Mouse (Mus musculus) CD4-positive, CD25-positive, alpha-beta regulatory T cell, adult 2 months (primary cell): Measurements from ENCODE around the gene Med22.
"Not testable (repeated sequence)": the region's sequence is repeated elsewhere in the genome, so short reads cannot be mapped to it uniquely, and the experiment has no call there.

Experiments used
- DNase-seq: peaks from one replicate; pipeline ENCODE4 v3.0.0-alpha.2; 2012; ENCODE audit warnings: low read depth, low spot score

Gene Med22

DNA sequence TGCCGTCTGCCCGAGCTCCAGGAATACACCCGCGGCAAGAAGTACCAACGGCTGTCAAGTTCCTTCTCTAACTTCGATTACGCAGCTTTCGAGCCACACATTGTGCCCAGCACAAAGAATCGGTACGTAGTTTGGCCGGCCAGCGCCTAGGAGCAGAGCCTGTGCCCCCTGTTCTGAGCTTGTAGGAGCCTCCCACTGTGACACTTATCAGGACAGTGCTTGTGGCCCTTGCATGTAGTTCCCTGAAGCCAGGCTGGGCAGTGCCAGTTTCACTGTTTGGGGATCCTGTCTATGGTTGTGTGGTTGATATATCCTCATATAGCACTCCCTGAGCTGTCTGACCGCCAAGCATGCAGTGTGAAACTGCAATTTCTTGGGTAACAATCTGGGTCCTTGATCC is 6.3 kb upstream of the Med22 start:
- DNase-seq, result no peak

DNA sequence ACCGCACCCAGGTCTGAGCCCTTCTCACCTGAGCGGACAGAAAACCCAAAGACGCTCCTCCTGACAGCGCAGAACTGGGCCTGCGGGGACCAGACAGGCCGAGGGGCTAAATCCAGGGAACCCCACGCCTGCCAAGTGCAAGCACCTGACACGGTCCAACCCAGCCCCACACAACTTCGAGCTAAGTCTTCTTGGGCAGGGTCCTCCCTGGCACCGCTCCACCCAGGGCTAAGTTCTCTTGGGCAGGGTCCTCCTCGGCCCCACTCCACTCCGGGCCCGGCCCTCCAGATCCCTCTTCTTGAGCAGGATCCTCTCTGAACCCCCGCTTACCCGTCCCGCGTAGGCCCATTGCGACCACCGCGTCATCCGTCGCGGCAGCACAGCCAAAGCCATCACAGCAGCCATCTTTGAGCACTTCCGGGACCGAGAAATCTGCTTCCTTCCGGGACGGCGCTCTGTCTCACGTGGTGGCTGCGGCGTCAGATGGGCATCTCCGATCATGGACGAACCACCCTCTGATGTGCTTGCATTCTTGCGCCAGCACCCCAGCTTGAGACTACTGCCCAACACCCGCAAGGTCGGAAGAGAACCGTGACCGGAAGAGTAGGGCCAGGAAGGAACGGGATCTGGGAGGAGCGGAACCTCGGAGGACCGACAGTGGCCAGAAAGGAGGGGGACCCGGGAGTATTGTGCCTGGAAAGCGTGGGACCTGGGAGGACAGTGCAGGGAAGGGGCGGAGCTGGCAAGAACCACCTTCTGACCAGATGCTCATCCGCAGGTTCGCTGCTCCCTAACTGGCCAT is 5.7 kb upstream of the Med22 start, which contains the start of the genes Surf2 and Surf1:
Surf2 (plus strand) TSS at position 441 of the 802 bp plus-strand sequence.
Surf1 (minus strand) TSS at position 604 of the 802 bp plus-strand sequence.
- DNase-seq, result peak; percentile 90

DNA sequence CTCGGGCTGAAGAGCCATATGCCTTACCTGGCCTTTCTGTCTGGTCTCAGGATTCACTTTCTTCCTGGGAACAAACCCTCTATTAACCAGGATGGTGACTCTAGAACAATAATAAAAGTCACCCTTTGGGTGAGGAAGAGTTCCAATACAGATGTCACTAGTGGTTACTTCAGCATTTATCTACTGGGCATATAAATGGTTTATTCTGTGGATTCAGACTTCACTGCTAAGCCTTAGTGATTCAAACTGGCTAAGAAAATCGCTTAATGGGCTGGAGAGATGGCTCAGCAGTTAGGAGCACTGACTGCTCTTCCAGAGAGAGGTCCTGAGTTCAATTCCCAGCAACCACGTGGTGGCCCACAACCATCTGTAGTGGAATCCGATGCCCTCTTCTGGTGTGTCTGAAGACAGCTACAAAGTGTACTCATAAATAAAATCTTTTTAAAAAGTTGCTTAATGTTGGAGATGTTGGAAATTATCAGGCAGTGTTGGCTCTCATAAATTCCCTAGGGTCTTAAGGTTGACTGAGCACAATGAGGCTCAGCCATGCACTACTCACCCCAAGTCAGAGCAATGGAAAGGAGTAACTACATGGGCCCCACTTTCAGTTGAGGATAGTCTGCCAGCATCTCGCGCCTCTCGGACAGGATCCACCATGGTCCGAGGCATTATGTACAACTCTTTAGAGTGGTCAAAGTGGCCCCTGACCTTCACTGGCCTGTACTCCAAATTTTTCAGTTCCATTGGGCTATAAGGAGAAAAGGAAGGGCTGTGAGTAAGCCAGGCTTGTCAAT is 3.9 kb upstream of the Med22 start:
- no peak for DNase-seq

DNA sequence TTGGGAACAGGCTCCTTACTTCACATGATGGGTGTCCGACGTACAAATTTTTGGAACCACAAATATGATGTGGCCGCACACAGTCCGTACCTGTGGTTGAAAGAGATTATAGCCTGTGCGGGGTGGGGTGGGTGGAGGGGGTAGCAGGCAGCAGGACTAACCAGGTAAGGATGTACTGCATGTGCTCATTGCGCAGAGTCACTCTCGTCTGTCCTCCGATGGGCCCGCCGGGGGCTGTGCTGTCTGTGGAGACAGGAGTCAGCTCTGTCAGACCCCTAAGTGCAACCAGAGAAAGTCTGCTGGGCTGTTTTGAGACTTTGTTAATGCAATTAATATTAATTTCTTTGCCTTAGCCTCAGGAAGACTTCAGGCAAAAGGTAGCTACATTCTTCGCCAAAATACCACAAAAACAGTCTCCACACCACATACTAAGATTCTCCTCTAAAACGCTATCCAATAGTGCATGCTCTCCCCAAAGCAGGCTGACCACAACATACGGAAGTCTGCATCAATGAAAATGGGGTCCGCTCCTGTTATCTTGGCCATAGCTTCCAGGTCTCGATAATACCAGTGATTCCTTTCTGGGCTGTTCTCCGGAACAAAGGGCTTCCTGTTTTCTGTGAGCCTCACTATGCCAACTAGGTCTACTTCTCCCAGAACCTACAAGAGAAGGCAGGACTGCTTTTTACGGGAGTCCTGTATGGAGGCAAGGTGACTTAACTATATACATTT is 3.1 kb upstream of the Med22 start:
- no peak for DNase-seq

DNA sequence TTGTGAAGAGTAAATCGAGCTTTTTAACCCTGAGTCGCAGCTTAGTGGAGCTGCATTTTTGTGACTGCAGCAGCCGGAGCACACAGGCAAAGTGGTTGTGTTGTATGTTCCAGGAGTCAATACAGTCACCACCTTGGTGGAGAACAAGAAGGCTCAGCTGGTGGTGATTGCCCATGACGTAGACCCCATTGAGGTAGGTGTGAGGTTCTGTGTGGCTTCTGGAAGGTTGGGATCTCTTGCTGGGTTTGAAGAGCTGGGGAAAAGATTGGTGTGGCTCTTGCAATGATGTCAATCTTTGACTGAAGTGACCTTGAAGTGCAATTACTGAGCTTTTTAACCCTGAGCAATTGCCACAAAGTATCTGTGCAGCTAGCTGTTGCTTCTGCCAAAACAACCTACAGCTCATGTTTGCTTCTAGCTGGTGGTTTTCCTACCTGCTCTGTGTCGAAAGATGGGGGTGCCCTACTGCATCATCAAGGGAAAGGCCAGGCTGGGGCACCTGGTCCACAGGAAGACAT is 1.8 kb upstream of the Med22 start:
- DNase-seq, result no peak

DNA sequence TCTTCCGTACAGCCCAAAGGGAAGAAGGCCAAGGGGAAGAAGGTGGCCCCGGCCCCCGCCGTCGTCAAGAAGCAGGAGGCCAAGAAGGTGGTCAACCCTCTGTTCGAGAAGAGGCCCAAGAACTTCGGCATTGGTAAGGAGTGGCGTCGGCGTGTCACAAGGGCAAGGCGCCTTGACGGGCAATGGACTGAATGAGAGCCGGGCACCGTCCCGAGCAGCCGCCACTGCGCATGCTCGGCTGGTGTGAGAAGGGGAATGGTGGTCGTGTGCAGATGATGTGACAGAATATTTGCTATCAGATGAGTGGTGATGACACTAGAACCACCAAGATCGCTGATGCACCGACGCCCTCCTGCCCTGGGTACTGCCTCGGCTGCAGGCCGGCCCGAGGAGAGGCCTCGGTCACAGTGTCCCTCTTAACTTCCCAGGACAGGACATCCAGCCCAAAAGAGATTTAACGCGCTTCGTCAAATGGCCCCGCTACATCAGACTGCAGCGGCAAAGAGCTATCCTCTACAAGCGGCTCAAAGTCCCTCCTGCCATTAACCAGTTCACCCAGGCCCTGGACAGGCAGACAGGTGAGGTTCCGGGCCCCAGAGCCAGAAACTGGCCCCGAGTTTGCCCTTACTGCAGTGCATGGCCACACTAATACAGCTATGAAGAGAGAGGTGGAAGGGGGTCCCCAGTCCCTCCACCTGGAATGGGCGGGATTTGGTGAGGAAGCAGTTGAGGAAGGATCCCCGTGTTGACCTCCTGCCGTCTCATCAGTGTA is 703 bp upstream of the Med22 start:
- DNase-seq, result peak; percentile 71

DNA sequence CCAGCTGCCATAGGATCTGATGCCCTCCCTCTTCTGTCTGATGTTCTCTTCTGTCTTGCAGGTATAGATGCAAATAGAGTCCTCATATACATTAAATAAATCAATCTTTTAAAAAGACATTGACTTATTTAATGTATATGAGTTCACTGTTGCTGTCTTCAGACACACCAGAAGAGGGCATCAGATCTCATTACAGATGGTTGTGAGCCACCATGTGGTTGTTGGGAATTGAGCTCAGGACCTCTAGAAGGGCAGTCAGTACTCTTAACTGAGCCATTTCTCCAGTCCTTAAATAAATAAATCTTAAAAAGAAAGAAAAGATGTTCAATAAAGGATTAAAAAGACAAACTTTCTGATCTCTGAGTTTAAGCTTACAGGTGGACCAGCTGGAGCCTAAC is 1.1 kb downstream of the Med22 start:
- DNase-seq, result no peak

DNA sequence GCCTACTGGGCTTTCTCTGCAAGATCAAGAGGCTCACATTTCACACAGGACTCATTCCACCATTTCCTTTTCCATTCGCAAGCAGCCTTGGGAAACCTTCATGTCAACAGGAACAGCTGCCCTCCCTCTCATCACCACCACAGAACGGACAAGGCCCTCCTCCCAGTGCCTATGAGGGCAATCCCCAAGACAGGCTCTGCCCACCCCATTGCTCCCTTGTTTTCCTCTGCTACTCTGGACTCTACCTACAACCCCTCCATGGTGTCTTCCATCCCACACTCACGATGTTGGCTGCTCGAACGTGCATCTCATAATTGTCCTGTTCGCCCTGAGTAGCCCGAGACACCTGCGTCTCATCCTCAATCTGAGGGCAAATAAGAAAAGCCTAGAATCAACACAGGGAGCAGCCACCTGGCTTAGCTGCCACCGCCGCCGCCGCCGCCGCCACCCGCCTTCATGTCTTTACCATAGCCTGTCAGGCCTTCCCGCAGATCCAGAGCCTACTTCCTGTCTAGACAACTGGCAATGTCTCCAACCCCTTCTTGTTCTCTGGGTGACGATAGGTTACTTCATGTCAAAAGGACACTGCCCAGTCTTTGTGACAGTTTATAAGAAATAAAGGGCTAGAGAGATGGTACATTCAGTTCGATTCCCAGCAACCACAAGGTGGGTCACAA is 1.6 kb downstream of the Med22 start:
- peak; percentile 41 for DNase-seq

DNA sequence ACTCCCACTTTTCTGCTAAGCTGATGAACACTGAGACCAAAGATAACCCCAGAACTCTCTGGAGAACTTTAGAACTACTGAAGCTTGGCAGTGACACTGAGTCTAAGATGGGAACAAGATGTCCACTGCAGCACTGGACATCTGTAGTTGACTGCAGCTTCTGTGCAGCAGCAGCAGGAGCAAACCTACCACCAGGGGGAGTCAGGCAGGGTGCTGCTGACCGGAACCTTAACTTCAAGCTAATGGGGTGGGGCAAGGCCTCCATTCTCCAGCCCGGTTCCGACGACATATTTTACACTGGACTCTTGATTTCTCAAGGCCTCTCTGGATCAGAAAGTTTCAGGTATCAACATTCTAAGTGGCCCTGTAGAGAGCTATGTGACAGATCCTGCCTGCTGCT is 3.4 kb downstream of the Med22 start:
- DNase-seq, result peak; percentile 73

DNA sequence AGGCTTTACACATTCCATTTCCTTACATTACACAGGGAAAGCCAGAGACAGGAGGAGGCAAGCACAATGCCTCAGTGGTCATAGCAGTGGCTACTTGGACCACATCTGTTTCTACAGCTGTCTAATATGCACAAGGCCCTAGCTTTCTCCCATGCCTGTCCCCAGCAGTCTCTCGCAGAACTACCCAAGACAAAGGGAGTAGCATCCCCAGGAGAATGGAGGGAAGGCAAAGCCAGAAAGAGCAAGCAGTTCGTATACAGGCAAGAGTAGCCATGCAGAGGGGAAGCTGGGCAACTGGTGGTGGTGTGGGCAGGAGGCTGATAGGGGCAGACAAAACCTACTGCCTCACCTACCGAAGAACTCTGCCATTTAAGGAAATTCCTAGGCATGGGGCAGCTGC is 4.0 kb downstream of the Med22 start:
- DNase-seq, result no peak

DNA sequence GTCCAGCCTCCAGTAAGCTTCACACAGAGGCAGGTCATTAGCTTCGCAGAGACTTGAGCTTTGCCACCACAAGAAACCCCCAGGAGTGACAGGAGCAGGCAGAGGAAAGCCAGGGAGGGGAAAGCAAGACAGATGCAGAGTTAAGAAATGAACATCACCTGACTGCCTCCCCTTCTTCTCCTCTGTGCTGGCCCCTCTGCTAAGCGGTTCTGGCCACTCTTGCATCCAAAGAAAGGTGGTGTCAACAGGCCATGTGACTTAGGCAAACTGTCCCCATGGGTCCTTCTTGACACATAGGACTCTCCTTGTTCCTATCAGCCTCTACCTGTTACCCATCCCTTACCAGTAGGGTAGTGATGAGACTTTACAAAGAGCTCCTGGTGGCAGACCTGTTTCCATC is 4.5 kb downstream of the Med22 start:
- no peak for DNase-seq

DNA sequence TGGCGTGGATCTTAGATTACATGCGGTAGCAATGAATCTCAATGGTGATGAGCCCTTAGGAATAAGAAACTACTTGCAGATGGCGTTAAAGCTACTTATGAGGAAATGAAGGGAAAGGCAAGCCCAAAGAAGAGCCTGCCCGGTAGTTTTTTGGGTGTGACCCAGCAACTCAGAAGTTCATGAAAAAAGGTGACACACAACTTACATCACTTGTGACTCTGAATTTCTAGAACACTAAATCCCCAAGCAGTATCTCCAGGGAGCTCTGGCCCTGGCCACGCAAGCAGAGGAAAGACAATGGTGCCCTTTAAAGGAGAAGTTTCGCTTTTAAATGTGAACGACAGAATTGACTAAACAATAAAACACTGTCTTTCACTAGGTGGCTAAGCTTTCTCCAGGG is 7.2 kb downstream of the Med22 start:
- DNase-seq, result no peak

DNA sequence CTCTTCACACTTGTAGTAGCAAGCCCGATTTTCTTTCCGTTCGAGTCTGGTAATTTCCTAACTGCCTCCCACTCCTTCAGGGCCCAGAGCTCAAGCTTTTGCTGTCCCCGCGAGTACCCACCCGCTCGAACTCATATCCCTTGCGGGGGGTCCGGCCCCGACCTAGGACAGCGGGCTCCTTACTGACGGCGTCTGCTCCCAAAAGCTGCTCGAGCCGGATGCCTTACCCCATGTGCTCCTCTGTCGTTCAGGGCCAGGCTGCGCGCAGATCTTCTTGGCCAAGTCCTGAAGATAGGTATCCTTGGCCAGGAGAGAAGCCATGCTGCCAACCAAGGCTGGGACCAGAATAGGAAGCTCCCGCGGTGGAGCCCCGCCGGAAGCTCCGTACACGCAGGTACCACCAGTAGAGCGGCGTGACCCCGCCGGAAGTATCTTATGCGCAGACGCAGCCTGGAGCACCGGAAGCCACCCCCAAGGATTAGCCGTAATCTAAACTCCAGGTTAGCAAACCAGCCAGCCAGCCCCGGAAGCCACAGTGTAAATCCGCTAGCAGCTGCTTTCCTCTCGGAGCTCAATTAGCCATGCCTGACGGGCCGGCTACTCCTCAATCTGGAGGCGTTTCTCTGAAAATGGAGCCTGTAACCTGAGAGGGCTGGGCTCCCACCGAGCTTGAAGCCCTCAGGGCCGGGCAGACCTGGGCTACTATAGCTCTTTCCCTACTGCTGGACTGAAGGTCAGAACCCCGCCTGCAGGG is 7.8 kb downstream of the Med22 start, which contains the start of gene Surf6:
Surf6 (minus strand) TSS at position 413 of the 754 bp plus-strand sequence.
- peak; percentile 98 for DNase-seq

DNA sequence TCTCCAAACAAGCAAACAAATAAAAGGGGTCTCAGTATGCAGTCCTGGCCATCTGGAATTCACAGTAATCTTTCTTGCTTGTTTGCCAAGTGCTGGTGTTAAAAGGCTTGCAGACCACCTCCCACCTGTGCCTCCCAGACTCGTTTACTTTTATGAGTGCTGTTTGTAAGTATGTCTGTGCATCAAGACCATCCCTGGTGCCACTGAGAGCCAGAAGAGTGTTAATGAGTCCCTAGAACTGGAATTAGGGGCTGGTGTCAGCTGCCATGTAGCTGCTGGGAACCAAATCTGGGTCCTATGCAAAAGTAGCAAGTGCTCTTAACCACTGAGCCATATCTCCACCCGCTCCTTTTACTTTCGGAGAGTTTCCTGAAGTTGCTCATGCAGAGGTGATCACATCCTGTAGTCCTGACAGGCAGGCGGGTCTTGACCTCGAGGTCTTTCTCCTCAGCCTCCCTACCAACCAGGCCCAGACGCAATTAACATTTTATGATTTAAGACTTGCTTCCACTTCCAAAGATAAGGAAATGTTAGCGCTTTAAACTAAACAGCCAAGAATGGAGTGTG is 8.6 kb downstream of the Med22 start:
- no peak for DNase-seq

DNA sequence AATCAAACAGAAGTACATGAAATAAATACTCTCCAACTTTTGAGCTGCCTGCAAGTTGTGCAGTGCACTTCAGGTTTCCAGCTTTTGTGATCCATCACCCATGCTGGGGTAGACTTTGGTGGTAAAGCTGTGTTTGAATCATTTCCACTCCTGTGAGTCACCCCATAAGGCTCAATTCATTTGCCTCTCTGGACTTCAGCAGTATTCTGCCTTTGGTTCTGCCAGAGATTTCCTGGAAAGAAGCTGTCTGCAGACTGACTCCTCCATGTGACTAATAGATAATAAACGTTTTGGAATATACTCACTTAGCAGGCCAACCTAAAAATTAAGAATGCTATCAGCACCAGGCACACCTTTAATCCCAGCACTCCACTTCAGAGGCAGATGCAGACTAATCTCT is 9.7 kb downstream of the Med22 start:
- no peak for DNase-seq

DNA sequence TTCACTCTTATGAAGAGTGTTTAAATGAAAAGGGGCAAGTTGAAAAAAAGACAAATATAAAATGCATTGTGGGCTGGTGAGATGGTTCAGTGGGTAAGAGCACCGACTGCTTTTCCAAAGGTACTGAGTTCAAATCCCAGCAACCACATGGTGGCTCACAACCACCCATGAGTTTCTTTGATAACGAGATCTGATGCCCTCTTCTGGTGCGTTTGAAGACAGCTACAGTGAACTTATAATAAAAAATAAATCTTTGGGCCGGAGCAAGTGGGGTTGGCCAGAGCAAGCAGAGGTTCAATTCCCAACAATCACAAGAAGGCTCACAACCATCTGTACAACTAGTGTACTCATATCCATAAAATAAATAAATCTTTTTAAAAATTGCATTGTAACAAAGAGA is 14.6 kb downstream of the Med22 start:
- no peak for DNase-seq

DNA sequence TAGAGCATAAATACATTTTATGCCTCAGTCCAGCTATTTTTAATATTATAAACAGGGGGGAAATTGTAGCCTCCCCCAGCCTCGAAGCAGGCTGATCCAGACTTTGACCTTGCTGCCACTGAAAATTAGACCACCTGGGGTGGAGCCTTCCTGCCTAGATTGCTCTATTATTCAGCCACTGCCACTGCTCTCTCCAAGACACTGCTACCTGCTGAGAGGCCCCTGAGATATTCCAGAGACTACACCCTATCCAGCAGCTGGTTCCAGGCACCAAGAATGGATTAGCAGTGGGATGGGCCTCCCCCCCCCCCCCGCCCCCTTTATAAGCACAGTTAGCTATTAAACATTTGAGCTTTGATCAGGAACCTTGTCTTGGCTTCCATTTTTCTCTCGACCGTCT is 24.3 kb downstream of the Med22 start:
- DNase-seq, result not testable (repeated sequence)

DNA sequence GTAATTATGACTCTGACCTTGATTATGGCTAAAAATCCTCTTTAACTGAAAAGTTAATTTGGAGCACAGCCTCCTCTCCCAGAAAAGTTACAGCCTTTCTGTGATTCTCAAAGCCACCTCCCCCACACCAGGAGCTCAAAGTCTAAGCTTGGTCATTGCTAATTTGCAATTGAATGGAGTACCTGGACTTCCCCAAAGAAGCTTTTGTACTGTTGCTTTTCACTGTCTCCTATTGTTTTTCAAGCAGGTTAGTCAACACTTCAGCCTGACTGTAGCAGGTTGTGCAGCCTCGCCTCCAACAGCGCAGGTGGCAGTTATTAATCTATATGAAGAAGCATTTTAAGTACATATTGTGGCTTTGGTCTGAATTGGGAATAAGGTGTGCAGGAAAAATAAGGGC is 24.9 kb downstream of the Med22 start:
- DNase-seq, result not testable (repeated sequence)

DNA sequence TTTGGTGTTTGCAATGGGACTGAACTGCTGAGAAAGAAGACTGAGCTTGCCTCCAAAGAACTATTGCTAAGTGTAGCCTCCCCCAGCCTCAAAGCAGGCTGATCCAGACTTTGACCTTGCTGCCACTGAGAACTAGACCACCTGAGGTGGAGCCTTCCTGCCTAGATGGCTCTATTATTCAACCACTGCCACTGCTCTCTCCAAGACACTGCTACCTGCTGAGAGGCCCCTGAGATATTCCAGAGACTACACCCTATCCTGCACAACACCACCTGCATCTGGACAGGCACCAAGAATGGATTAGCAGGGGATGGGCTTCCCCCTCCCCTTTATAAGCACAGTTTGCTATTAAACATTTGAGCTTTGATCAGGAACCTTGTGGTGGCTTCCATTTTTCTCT is 31.9 kb downstream of the Med22 start:
- DNase-seq, result no peak
